8 mouse cellular contexts compared by ENCODE assay signal in genomic region chr15:77955440-77956403, GRCm38 (mm10). TPM values are rescaled to one million over a fixed set of nuclear protein-coding genes. Genes with fewer than 3 reads are reported as not detected.
DNase-seq lines count a peak whose midpoint lies in the region; ATAC-seq and TF ChIP-seq lines count a peak whose summit lies in the region.

No protein-coding gene starts in this region.

- no peak overlapping the region for H3K27ac ChIP-seq in kidney, embryonic 14.5 days (ENCODE audit: low read depth, low read length)
- H3K27ac ChIP-seq in bone marrow, adult 2 months (ENCODE audit: control insufficient read depth, insufficient read depth, low read depth, low read length, poor library complexity), result no peak overlapping the region
- H3K27ac ChIP-seq in embryonic facial prominence, embryonic 12.5 days, result no peak overlapping the region
- no peak overlapping the region for H3K27ac ChIP-seq in intestine, postnatal 0 days (ENCODE audit: low read depth, low read length)
- peak overlapping the region; percentile 76 for H3K27ac ChIP-seq in midbrain, embryonic 14.5 days (replicated peaks; ENCODE audit: low read depth, low read length)

- WGBS in kidney, embryonic 14.5 days, result 8% methylated on average over 52 of the region's 52 CpGs
- WGBS in bone marrow, adult 2 months, result 21% methylated on average over 52 of the region's 52 CpGs
- WGBS in embryonic facial prominence, embryonic 12.5 days, result 8% methylated on average over 52 of the region's 52 CpGs
- 12% methylated on average over 52 of the region's 52 CpGs for WGBS in intestine, postnatal 0 days
- WGBS in midbrain, embryonic 14.5 days, result 9% methylated on average over 52 of the region's 52 CpGs

- DNase-seq in kidney, adult 9 months, result no peak
- DNase-seq in midbrain, embryonic 14.5 days, result peak; percentile 64
- DNase-seq in thymus, postnatal 10 days (ENCODE audit: low spot score in 2 of 2), result peak; percentile 18 to 22
- no peak for DNase-seq in spleen, adult 12 weeks (ENCODE audit: low spot score)

- peak overlapping the region; percentile 69 for H3K4me2 ChIP-seq in kidney, embryonic 14.5 days (replicated peaks; ENCODE audit: low read depth, low read length)
- peak overlapping the region; percentile 81 for H3K4me2 ChIP-seq in embryonic facial prominence, embryonic 12.5 days (replicated peaks)
- H3K4me2 ChIP-seq in intestine, postnatal 0 days (replicated peaks; ENCODE audit: low read depth), result peak overlapping the region; percentile 69
- H3K4me2 ChIP-seq in midbrain, embryonic 14.5 days (ENCODE audit: low read length), result peak overlapping the region; percentile 78

- H3K4me3 ChIP-seq in kidney, embryonic 14.5 days (ENCODE audit: low read length), result peak overlapping the region; percentile 39
- peak overlapping the region; percentile 71 for H3K4me3 ChIP-seq in bone marrow, adult 2 months (replicated peaks; ENCODE audit: control insufficient read depth, low read depth, low read length)
- peak overlapping the region; percentile 55 for H3K4me3 ChIP-seq in embryonic facial prominence, embryonic 12.5 days
- peak overlapping the region; percentile 35 for H3K4me3 ChIP-seq in intestine, postnatal 0 days (ENCODE audit: low read depth, low read length)
- H3K4me3 ChIP-seq in midbrain, embryonic 14.5 days (replicated peaks; ENCODE audit: low read depth, low read length), result peak overlapping the region; percentile 52

- peaks cover 13% of the 10 kb centered on the region for H3K4me1 ChIP-seq in kidney, embryonic 14.5 days (ENCODE audit: control insufficient read depth, insufficient read depth, low read length)
- H3K4me1 ChIP-seq in bone marrow, adult 2 months (ENCODE audit: control insufficient read depth, insufficient read depth, low read length), result peaks cover 3% of the 10 kb centered on the region; the same call in 1 of the 2 replicates
- H3K4me1 ChIP-seq in embryonic facial prominence, embryonic 12.5 days, result peaks cover 19% of the 10 kb centered on the region
- peaks cover 6% of the 10 kb centered on the region; the same call in 1 of the 2 replicates for H3K4me1 ChIP-seq in intestine, postnatal 0 days (replicated peaks; ENCODE audit: control insufficient read depth, insufficient read depth, low read length)
- peaks cover 24% of the 10 kb centered on the region for H3K4me1 ChIP-seq in midbrain, embryonic 14.5 days (ENCODE audit: control insufficient read depth, insufficient read depth, low read length)

- ATAC-seq in kidney, embryonic 14.5 days (ENCODE audit: low FRiP score, low TSS enrichment), result peak; percentile 32
- ATAC-seq in embryonic facial prominence, embryonic 12.5 days (ENCODE audit: insufficient number of reproducible peaks, insufficient read depth, low FRiP score, low TSS enrichment), result peak; percentile 42; the same call in 1 of the 2 replicates
- no peak for ATAC-seq in intestine, postnatal 0 days
- peak; percentile 51 for ATAC-seq in midbrain, embryonic 14.5 days (ENCODE audit: low FRiP score, low TSS enrichment)

- H3K9ac ChIP-seq in kidney, embryonic 14.5 days (ENCODE audit: low read depth, low read length), result peak overlapping the region; percentile 44
- H3K9ac ChIP-seq in embryonic facial prominence, embryonic 12.5 days, result peak overlapping the region; percentile 51
- H3K9ac ChIP-seq in intestine, postnatal 0 days (ENCODE audit: low read depth, low read length), result no peak overlapping the region
- peak overlapping the region; percentile 62 for H3K9ac ChIP-seq in midbrain, embryonic 14.5 days (replicated peaks; ENCODE audit: low read length)

- peak; percentile 28; the same call in 1 of the 2 replicates for TF ChIP-seq POLR2A in bone marrow, adult 2 months (IDR thresholded peaks at IDR 0.05; ENCODE audit: borderline replicate concordance, control insufficient read depth, low read depth, low read length)

- peaks cover 8% of the 10 kb centered on the region for H3K27me3 ChIP-seq in kidney, embryonic 14.5 days (ENCODE audit: control insufficient read depth, insufficient read depth, low read length)
- peaks cover 13% of the 10 kb centered on the region for H3K27me3 ChIP-seq in embryonic facial prominence, embryonic 12.5 days
- peaks cover 21% of the 10 kb centered on the region for H3K27me3 ChIP-seq in intestine, postnatal 0 days (replicated peaks; ENCODE audit: control insufficient read depth, insufficient read depth, low read length)
- no peaks in the 10 kb centered on the region for H3K27me3 ChIP-seq in midbrain, embryonic 14.5 days (ENCODE audit: control insufficient read depth, insufficient read depth, low read length)

- peaks cover 26% of the 10 kb centered on the region for H3K36me3 ChIP-seq in kidney, embryonic 14.5 days (ENCODE audit: control insufficient read depth, insufficient read depth, low read length)
- H3K36me3 ChIP-seq in embryonic facial prominence, embryonic 12.5 days, result peaks cover 34% of the 10 kb centered on the region
- H3K36me3 ChIP-seq in intestine, postnatal 0 days (ENCODE audit: control insufficient read depth, insufficient read depth), result peaks cover 26% of the 10 kb centered on the region
- peaks cover 48% of the 10 kb centered on the region for H3K36me3 ChIP-seq in midbrain, embryonic 14.5 days (ENCODE audit: control insufficient read depth, insufficient read depth, low read length)

- no peaks in the 10 kb centered on the region for H3K9me3 ChIP-seq in kidney, embryonic 14.5 days (ENCODE audit: control insufficient read depth, low read length)
- H3K9me3 ChIP-seq in embryonic facial prominence, embryonic 12.5 days, result no peaks in the 10 kb centered on the region
- no peaks in the 10 kb centered on the region for H3K9me3 ChIP-seq in intestine, postnatal 0 days (ENCODE audit: control insufficient read depth)
- no peaks in the 10 kb centered on the region for H3K9me3 ChIP-seq in midbrain, embryonic 14.5 days (ENCODE audit: control insufficient read depth, low read length)

- no peak for TF ChIP-seq CTCF in bone marrow, adult 2 months (IDR thresholded peaks at IDR 0.05; ENCODE audit: control insufficient read depth, insufficient read depth, low read length)
- no peak for TF ChIP-seq CTCF in intestine, postnatal 0 days (IDR thresholded peaks at IDR 0.05; ENCODE audit: low read depth)

RNA-seq across cellular contexts. Expression of gene Foxred2, which starts 0.8 kb away (rescaled TPM):
- polyA plus RNA-seq in kidney, embryonic 14.5 days (2014; fragmentation: Nextera tagmentation; extraction: Ambion mirVana), result 4.2 and 6.2 TPM in 2 replicates
- 2.9 and 6.5 TPM in 2 replicates for polyA plus RNA-seq in bone marrow, adult 2 months (2011; ENCODE audit: insufficient read depth, insufficient read length, low replicate concordance, missing spikeins)
- polyA plus RNA-seq in embryonic facial prominence, embryonic 12.5 days (2016; fragmentation: Nextera tagmentation; extraction: Ambion mirVana), result 8.1 and 8.6 TPM in 2 replicates
- 0.33 and 0.46 TPM in 2 replicates for polyA plus RNA-seq in intestine, postnatal 0 days (2015; fragmentation: Nextera tagmentation; extraction: Ambion mirVana)
- 9.2 and 9.4 TPM in 2 replicates for polyA plus RNA-seq in midbrain, embryonic 14.5 days (2014; fragmentation: Nextera tagmentation; extraction: Ambion mirVana)

RNA-seq across cellular contexts. Expression of gene Eif3d, which starts 14.9 kb away (rescaled TPM):
- 188 and 247 TPM in 2 replicates for polyA plus RNA-seq in kidney, embryonic 14.5 days (2014; fragmentation: Nextera tagmentation; extraction: Ambion mirVana)
- polyA plus RNA-seq in bone marrow, adult 2 months (2011; ENCODE audit: insufficient read depth, insufficient read length, low replicate concordance, missing spikeins), result 53.3 and 79.3 TPM in 2 replicates
- polyA plus RNA-seq in embryonic facial prominence, embryonic 12.5 days (2016; fragmentation: Nextera tagmentation; extraction: Ambion mirVana), result 216 and 221 TPM in 2 replicates
- 59.5 and 67.4 TPM in 2 replicates for polyA plus RNA-seq in intestine, postnatal 0 days (2015; fragmentation: Nextera tagmentation; extraction: Ambion mirVana)
- polyA plus RNA-seq in midbrain, embryonic 14.5 days (2014; fragmentation: Nextera tagmentation; extraction: Ambion mirVana), result 178 and 186 TPM in 2 replicates

RNA-seq across cellular contexts. Expression of gene Txn2, which starts 26.9 kb away (rescaled TPM):
- 269 and 294 TPM in 2 replicates for polyA plus RNA-seq in kidney, embryonic 14.5 days (2014; fragmentation: Nextera tagmentation; extraction: Ambion mirVana)
- polyA plus RNA-seq in bone marrow, adult 2 months (2011; ENCODE audit: insufficient read depth, insufficient read length, low replicate concordance, missing spikeins), result 172 and 288 TPM in 2 replicates
- polyA plus RNA-seq in embryonic facial prominence, embryonic 12.5 days (2016; fragmentation: Nextera tagmentation; extraction: Ambion mirVana), result 220 and 236 TPM in 2 replicates
- polyA plus RNA-seq in intestine, postnatal 0 days (2015; fragmentation: Nextera tagmentation; extraction: Ambion mirVana), result 165 and 173 TPM in 2 replicates
- polyA plus RNA-seq in midbrain, embryonic 14.5 days (2014; fragmentation: Nextera tagmentation; extraction: Ambion mirVana), result 219 and 234 TPM in 2 replicates

Comparison
In these comparisons a context has a peak if more than half of its experiments do, and no peak if none do; other contexts are left out.
1. DNase-seq: peak in midbrain, embryonic 14.5 days (single experiment) and thymus, postnatal 10 days (2 of 2); none in kidney, adult 9 months (single experiment) and spleen, adult 12 weeks (single experiment).
2. Peak in every context shown above with its lines, with median percentiles within 50 percentile points of each other: H3K4me2 ChIP-seq and H3K4me3 ChIP-seq.